Mouse (Mus musculus) midbrain, embryonic 10.5 days (tissue): ENCODE measurements around the gene A930004D18Rik. TPM values are rescaled to one million over a fixed set of nuclear protein-coding genes. Genes with fewer than 3 reads are reported as not detected.

ENCODE experiments used
- DNase-seq: peaks from one replicate; pipeline ENCODE4 v3.0.0-alpha.2; 2017; ENCODE audit warnings: low spot score
- H3K27ac ChIP-seq: fragments of 300-500 bp; sonication (generic); replicated peaks from 2 replicates; pipeline ENCODE4 v1.5.1; 2016; ENCODE audit warnings: mild to moderate bottlenecking
- H3K27me3 ChIP-seq: fragments of 300-500 bp; sonication (generic); 2 replicates; pipeline ENCODE4 v1.6.1; 2016; ENCODE audit warnings: low read depth, mild to moderate bottlenecking; ENCODE audit not compliant: poor library complexity, severe bottlenecking
- H3K36me3 ChIP-seq: fragments of 300-500 bp; sonication (generic); 2 replicates; pipeline ENCODE4 v1.6.1; 2016; ENCODE audit warnings: mild to moderate bottlenecking, moderate library complexity
- H3K4me1 ChIP-seq: fragments of 300-500 bp; sonication (generic); 2 replicates; pipeline ENCODE4 v1.6.1; 2016
- H3K4me3 ChIP-seq: fragments of 300-500 bp; sonication (generic); 2 replicates; pipeline ENCODE4 v1.5.1; 2016; ENCODE audit warnings: mild to moderate bottlenecking, moderate library complexity
- H3K9me3 ChIP-seq: fragments of 300-500 bp; sonication (generic); replicated peaks from 2 replicates; pipeline ENCODE4 v1.6.1; 2016; ENCODE audit warnings: mild to moderate bottlenecking
- WGBS: fragments of 180-500 bp; shearing (Covaris S2); methylation state at CpG from one replicate; pipeline ENCODE4 v1.1.7; 2016; 5-methylcytosine and 5-hydroxymethylcytosine counted together
- polyA plus RNA-seq: library from polyadenylated mRNA; unstranded; fragments of >200 nt; fragmentation: Nextera tagmentation; extraction: Ambion mirVana; gene quantifications from 2 replicates; pipeline ENCODE4 v1.2.1, GENCODE M21; 2016

A930004D18Rik gene
- polyA plus RNA-seq: 25.0 and 25.1 TPM in 2 replicates

DNA sequence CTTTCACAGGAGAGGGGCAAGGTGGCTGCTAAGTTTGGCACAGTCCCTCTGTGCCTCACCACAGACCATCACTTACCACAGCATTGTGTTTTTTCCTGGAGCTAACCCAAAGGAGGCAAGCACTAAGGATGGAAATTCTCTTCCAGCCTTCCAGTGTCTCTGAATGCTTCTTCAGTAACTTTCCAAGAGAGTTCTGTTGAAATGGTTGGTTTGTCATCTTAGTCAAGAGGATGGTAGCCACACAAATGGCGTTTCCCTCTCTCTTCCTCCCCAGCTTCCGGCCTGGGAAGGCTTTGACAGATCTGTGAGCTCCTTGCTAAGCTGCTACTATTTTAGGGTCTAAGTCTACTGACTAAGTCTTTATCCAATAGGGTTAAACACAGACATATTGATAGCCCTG, at the start of gene A930004D18Rik:
A930004D18Rik (minus strand) TSS at position 247 of the 400 bp plus-strand sequence.
- no peak for DNase-seq
- 42% methylated on average over 2 of the region's 2 CpGs for WGBS
- H3K27me3 ChIP-seq: no peaks in the 10 kb centered on the region
- no peaks in the 10 kb centered on the region for H3K9me3 ChIP-seq
- H3K4me3 ChIP-seq: peak within 1 kb of the TSS; percentile 81
- H3K4me1 ChIP-seq: peaks cover 100% of the 10 kb centered on the region
- H3K36me3 ChIP-seq: peaks cover 8% of the 10 kb centered on the region
- H3K27ac ChIP-seq: peak within 1 kb of the TSS; percentile 100

DNA sequence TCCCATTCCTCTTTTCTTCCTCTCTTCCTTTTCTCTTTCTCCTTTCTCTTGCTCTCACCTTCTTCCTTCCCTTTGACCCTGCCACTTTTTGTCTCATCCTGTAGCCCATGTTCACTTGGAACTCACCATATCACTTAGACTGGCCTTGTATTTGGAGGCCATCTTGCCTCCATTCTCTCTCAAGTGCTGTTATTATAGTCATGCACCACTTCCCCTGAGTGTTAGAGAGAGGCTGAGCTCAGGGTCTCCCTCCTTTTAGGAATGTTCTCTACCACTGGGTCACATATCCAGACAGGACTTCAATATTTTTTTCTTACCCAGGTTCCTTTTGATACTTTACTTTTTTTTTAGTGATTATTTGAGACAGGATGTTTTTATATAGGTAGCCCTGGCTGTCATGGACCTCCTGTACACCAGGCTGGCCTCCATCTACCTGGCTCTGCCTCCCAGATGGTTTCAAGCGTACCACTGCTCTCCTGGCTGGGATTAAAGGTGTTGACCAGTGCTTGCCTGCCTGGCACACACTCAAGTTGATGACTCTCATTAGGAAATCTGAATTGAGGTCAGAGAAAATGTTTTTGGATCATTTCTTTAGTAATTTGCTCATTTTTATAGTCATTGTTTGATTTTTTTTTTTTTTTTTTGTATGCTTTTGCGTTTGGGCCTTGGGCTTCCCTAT, 42.8 kb upstream of the A930004D18Rik start:
- WGBS: 92% methylated on average over 2 of the region's 2 CpGs
- Histone ChIP-seq H3K4me1 (no peaks in the 10 kb centered on the region), H3K36me3 (peaks cover 85% of the 10 kb centered on the region), H3K27ac (no peak overlapping the region), H3K27me3 (no peaks in the 10 kb centered on the region), H3K4me3 (no peak overlapping the region), H3K9me3 (no peaks in the 10 kb centered on the region)
- no peak for DNase-seq

DNA sequence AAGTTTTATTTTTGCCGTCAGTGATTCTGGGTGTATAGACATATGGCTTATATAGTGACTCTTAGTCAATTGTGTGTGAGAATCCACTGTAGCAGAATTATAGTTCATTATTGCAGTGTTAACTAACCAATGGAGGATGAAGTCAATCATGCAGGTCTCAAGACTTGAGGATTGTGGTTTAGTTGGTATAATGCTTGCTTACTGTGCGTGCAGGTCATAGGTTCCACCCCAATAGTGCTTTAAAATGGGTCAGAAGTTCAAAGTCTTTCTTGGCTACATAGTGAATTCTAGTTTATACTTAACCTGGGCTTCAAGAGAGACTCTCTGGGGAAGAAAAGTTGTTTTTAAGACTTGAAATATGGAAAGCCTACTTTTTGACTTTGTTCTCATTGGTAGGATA, 34.4 kb upstream of the A930004D18Rik start:
- no peak for DNase-seq
- Histone ChIP-seq H3K4me3 (no peak overlapping the region), H3K27me3 (no peaks in the 10 kb centered on the region), H3K27ac (no peak overlapping the region), H3K4me1 (peaks cover 3% of the 10 kb centered on the region; the same call in 1 of the 2 replicates), H3K36me3 (peaks cover 71% of the 10 kb centered on the region), H3K9me3 (no peaks in the 10 kb centered on the region)
- WGBS: over 99% methylated on average over 2 of the region's 2 CpGs

DNA sequence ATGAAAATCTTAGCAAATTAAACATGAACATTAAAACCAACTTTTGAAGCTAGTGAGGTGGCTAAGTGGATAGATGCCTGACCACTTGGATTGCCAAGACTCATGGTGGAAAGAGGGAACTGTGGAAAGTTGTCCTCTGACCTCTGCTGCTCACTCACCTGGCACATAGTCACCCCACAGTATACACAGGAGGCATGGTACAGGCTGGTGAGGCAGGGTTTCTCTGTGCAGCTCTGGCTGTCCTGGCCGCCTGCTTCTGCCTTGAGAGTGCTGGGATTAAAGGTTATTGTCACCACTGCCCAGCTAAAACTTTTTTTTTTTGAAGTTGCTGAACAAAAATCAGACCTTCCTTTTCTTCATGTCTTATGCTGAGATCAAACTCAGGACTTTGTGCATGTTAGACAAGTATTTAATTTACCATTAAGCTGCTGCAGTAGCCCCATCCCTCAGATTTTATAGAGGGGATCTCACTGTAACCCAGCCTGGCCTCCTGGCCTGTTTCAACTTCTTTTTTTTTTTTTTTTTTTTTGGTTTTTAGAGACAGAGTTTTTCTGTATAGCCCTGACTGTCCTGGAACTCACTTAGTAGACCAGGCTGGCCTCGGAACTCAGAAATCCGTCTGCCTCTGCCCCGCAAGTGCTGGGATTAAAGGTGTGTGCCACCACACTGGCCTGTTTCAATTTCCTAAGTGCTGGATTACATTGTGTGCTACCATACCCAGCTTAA, 30.7 kb upstream of the A930004D18Rik start:
- no peak for DNase-seq
- H3K36me3 ChIP-seq: peaks cover 37% of the 10 kb centered on the region
- no peaks in the 10 kb centered on the region for H3K9me3 ChIP-seq
- H3K27ac ChIP-seq: no peak overlapping the region
- H3K27me3 ChIP-seq: no peaks in the 10 kb centered on the region
- H3K4me1 ChIP-seq: peaks cover 25% of the 10 kb centered on the region
- WGBS: 81% methylated on average over 4 of the region's 4 CpGs
- no peak overlapping the region for H3K4me3 ChIP-seq

DNA sequence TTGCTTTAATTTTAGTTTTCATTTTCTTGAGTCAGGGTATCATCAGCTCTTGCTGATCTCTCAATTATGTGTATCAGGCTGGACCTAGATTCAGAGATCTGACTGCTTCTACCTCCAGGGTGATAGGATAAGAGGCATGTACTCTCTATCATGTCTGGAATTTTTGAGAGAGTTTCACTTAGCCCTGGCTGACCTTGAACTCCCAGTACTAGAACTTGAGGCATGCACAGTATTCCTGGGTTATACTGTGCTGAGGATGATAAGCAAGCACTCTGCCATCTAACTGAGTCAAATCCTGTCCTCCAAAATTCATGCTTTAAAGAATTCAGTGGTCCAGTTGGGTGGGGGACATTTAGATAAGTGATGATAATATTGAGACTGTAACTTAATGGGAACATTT, 28.9 kb upstream of the A930004D18Rik start:
- Histone ChIP-seq H3K9me3 (no peaks in the 10 kb centered on the region), H3K36me3 (peaks cover 19% of the 10 kb centered on the region), H3K4me1 (peaks cover 42% of the 10 kb centered on the region), H3K27me3 (no peaks in the 10 kb centered on the region), H3K27ac (no peak overlapping the region), H3K4me3 (peak overlapping the region; percentile 94; the same call in 1 of the 2 replicates)
- DNase-seq: no peak

DNA sequence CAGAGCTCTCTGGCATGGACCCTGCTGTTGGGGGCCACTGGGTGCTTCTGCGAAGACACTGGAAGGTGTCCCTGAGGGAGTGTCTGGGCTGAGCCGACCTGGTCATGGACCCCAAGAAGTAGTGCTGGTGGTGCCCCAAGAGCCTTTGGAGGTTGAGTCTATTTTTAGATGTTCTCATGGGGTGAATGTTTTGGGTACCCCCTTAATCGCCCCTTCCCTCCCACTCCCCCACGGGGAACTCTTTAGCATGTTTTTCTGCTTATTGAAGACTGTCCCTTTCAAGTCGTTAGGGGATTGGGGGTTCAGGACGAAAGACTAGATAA, 28.1 kb upstream of the A930004D18Rik start:
- WGBS: 8% methylated on average over 6 of the region's 6 CpGs

DNA sequence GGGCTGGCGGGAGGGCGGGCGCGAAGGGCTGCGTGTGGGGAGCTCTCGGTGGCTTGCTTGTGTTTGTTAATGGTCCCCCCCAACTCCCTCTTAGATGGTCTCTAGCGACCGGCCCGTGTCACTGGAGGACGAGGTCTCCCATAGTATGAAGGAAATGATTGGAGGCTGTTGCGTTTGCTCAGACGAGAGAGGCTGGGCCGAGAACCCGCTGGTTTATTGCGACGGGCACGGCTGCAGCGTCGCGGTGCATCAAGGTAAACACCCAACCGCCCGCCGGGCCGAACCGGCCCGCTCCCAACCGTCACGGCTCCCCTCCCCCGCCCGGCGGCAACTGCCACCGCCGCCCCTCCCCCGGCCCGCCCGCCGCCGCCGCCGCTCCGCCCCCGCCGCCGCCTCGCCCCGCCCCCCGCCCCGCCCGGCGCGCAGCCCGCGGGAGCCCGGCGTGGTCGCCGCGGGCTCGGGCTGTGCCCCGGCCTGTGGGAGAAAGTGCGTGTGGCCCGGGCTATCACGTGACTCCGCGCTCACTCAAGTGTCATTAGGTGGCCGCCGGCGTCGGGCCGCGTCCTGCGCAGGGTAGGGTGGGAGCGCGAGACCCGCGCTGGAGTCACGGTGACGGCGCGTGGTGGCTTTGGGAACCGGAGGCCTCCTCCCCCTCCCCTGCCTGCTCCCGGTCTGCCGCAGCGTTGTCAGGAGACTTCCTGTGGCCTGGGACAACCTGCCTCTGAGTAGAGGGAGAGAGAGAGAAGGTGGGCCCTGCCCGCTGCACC, 27.6 kb upstream of the A930004D18Rik start:
- Histone ChIP-seq H3K4me3 (peak overlapping the region; percentile 94), H3K36me3 (peaks cover 14% of the 10 kb centered on the region), H3K27ac (peak overlapping the region; percentile 100), H3K9me3 (no peaks in the 10 kb centered on the region), H3K27me3 (no peaks in the 10 kb centered on the region), H3K4me1 (peaks cover 55% of the 10 kb centered on the region)
- WGBS: 2% methylated on average over 63 of the region's 85 CpGs
- peak; percentile 84 for DNase-seq

More for the DNA sequence above, 28.1 kb upstream of the A930004D18Rik start:
- H3K4me1 ChIP-seq: peaks cover 50% of the 10 kb centered on the region
- peak overlapping the region; percentile 94 for H3K4me3 ChIP-seq
- H3K9me3 ChIP-seq: no peaks in the 10 kb centered on the region
- peak overlapping the region; percentile 100 for H3K27ac ChIP-seq
- DNase-seq: no peak
- peaks cover 14% of the 10 kb centered on the region for H3K36me3 ChIP-seq
- H3K27me3 ChIP-seq: no peaks in the 10 kb centered on the region

DNA sequence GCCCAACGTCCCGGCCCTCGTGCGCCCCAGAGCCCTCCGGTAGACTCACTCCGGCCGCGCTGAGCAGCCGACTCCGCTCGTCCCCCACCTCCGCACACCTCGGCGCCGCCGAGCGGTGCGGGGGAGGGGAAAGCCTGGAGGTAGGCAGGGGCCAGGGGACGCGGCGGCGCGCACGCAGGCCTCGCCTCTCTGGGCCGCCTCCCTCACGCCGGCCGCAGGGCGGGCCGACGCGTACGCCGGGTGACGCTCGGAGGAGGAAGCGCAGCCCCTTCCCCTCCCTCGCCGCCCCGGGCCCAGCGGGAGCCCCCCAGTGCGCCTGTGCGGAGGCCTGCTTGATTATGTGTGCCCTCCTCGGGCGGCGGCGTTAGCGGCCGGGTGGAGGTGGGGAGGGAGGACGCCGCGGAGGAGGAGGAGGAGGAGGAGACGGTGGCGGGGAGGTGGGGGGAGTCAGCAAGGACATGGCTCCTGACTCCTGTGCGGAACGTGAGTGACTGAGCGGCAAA, 26.9 kb upstream of the A930004D18Rik start:
- WGBS: under 1% methylated on average over 55 of the region's 58 CpGs
- H3K4me1 ChIP-seq: peaks cover 62% of the 10 kb centered on the region
- H3K27me3 ChIP-seq: no peaks in the 10 kb centered on the region
- peak overlapping the region; percentile 94 for H3K4me3 ChIP-seq
- peak overlapping the region; percentile 100 for H3K27ac ChIP-seq
- H3K9me3 ChIP-seq: no peaks in the 10 kb centered on the region
- peaks cover 12% of the 10 kb centered on the region for H3K36me3 ChIP-seq
- DNase-seq: peak; percentile 94

DNA sequence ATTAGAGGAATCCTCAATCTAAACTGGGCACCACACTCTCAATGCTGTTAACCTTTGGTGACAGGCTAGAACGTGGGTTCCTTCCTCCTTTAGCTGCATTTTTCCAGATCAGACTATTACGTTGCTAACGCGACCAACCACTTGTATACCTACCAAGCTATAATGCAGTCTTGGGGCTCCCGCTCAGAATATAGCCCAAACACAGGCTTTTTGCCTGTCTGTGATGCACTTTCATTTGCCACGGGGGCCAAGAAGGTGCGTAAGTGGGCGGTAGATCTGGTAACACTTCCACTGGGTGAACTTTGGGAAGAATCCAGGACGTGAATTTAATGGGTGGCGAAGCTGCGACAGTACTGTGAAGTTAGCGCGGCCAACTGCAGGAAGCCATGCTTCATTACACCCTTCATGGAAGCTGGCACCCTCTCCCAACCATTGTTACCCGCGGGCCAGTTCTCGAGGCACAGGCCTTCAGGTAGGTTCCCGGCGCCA, 26.3 kb upstream of the A930004D18Rik start:
- under 1% methylated on average over 18 of the region's 18 CpGs for WGBS
- H3K36me3 ChIP-seq: peaks cover 12% of the 10 kb centered on the region
- DNase-seq: no peak
- no peaks in the 10 kb centered on the region for H3K27me3 ChIP-seq
- peak overlapping the region; percentile 94 for H3K4me3 ChIP-seq
- peaks cover 68% of the 10 kb centered on the region for H3K4me1 ChIP-seq
- no peaks in the 10 kb centered on the region for H3K9me3 ChIP-seq
- H3K27ac ChIP-seq: peak overlapping the region; percentile 100

DNA sequence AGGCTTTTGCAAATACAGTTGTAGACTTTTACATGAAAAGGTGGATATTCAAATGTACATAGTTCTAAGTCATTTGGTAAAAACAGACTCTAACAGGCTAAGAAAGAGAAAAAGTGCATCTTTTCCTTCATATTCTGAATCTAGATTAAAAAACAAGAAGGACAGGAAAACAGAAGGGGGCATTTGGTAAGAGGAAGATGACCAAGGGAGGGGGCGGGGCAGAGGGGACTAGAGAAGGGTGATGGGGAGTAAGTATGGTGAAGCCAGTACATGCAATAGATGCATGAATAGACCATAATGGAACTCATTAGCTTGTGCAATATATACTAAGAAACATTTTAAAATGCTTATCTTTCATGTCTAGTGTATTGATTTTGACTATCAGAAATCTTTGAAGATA, 22.9 kb upstream of the A930004D18Rik start:
- Histone ChIP-seq H3K27me3 (no peaks in the 10 kb centered on the region), H3K4me1 (peaks cover 58% of the 10 kb centered on the region), H3K27ac (peak overlapping the region; percentile 100), H3K9me3 (no peaks in the 10 kb centered on the region), H3K4me3 (peak overlapping the region; percentile 81), H3K36me3 (no peaks in the 10 kb centered on the region)
- no peak for DNase-seq
- 40% methylated on average over 1 of the region's 1 CpGs for WGBS

DNA sequence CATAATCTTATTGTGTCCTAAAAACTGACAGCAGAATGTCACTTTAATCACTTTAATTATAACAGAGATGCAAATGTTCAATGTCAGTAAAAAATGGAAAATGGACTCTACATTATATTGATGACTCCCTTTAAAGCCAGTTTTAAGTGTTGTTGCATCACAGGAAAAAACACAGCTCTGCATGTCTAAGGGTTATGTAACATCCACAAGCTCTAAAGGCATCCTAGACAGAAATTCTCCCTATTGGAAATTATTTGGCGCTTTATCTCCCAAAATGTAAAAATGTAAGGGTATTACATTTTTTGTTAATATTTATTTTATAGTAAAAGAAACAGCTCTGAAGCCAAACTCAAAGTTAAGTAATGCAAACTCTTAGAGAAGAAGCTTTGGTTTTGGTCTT, 22.4 kb upstream of the A930004D18Rik start:
- 49% methylated on average over 1 of the region's 1 CpGs for WGBS
- H3K4me1 ChIP-seq: peaks cover 57% of the 10 kb centered on the region
- no peaks in the 10 kb centered on the region for H3K9me3 ChIP-seq
- H3K27ac ChIP-seq: peak overlapping the region; percentile 100
- H3K4me3 ChIP-seq: peak overlapping the region; percentile 81
- no peak for DNase-seq
- no peaks in the 10 kb centered on the region for H3K36me3 ChIP-seq
- H3K27me3 ChIP-seq: no peaks in the 10 kb centered on the region

DNA sequence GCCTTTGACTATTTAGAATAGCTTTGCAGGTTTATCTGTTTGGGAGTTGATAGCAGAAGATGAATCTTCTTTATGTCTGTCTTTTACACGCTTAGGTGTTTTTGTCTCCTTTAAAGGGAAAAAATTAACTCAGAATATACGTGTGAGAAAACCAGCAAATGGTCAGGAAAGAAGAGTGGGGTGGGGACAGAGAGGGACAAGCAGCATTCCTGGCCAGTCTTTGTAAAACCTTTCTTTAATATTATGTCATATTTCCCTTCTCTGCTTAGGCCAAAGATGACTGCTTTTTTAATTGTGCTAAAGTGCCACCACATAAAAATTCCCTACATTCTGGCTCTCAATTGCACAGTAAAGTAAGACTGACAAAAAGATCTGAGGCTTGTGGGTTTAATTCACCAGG, 21.5 kb upstream of the A930004D18Rik start:
- Histone ChIP-seq H3K4me3 (peak overlapping the region; percentile 81), H3K4me1 (peaks cover 58% of the 10 kb centered on the region), H3K9me3 (no peaks in the 10 kb centered on the region), H3K27me3 (no peaks in the 10 kb centered on the region), H3K36me3 (no peaks in the 10 kb centered on the region), H3K27ac (peak overlapping the region; percentile 100)
- DNase-seq: no peak
- WGBS: 25% methylated on average over 2 of the region's 2 CpGs
